Mouse (Mus musculus) G1E (cell line): ENCODE measurements around the gene Srek1ip1.

Experiments
- CTCF ChIP-seq: IDR thresholded peaks from 2 replicates; pipeline ENCODE4 v1.5.1; 2012; ENCODE audit warnings: low read depth, low read length, inconsistent platforms, mixed read lengths
- POLR2AphosphoS5 ChIP-seq: IDR thresholded peaks from 2 replicates; pipeline ENCODE4 v1.6.1; 2012; ENCODE audit warnings: low read depth, low read length, inconsistent platforms; ENCODE audit not compliant: insufficient replicate concordance

GRCm38 (mm10) chr13:104816635-104817571 is 24.6 kb downstream of the Srek1ip1 start, which contains the start of gene Cwc27:
- TF ChIP-seq CTCF (no peak), POLR2AphosphoS5 (no peak)
